Mouse (Mus musculus) myocyte (in vitro differentiated cells): ENCODE data around the gene Pja2. TPM values are rescaled to one million over a fixed set of nuclear protein-coding genes. Genes with fewer than 3 reads are reported as not detected.
A peak's percentile ranks its signal among the peaks of the same experiment; 100 is the strongest.

ENCODE experiments used
- H3K27me3 ChIP-seq: one replicate; pipeline ENCODE4 v1.6.1; 2011; ENCODE audit not compliant: control insufficient read depth, insufficient read depth, insufficient read length
- H3K36me3 ChIP-seq: one replicate; pipeline ENCODE4 v1.6.1; 2011; ENCODE audit not compliant: control insufficient read depth, insufficient read depth
- H3K4me2 ChIP-seq: one replicate; pipeline ENCODE4 v1.6.1; 2011; ENCODE audit warnings: low read depth, control low read depth
- H3K4me3 ChIP-seq: one replicate; pipeline ENCODE4 v1.5.1; 2011; ENCODE audit warnings: mild to moderate bottlenecking, control low read depth, moderate library complexity
- H3K79me2 ChIP-seq: one replicate; pipeline ENCODE4 v1.6.1; 2011; ENCODE audit not compliant: control insufficient read depth, insufficient read depth
- H3ac ChIP-seq: one replicate; pipeline ENCODE4 v1.6.1; 2011; ENCODE audit not compliant: control insufficient read depth, insufficient read length
- CEBPB ChIP-seq: IDR thresholded peaks from 2 replicates; pipeline ENCODE4 v1.6.1; 2011; ENCODE audit warnings: mild to moderate bottlenecking, moderate library complexity; ENCODE audit not compliant: poor library complexity, insufficient read depth, severe bottlenecking
- E2F4 ChIP-seq: IDR thresholded peaks from one replicate; pipeline ENCODE4 v1.6.1; 2011; ENCODE audit warnings: mild to moderate bottlenecking, control low read depth, moderate library complexity; ENCODE audit not compliant: insufficient read depth
- MAX ChIP-seq: IDR thresholded peaks from one replicate; pipeline ENCODE4 v1.6.1; 2011; ENCODE audit warnings: low read depth, mild to moderate bottlenecking, control low read depth
- MYOD1 ChIP-seq, 3 experiments: IDR thresholded peaks; one replicate each; pipeline ENCODE4 v1.6.1; 2011; ENCODE audit warnings: control low read depth in 2 of 3, low read depth in 2 of 3, mild to moderate bottlenecking in 2 of 3, moderate library complexity in 1 of 3; ENCODE audit not compliant: insufficient read length in 2 of 3, control insufficient read depth in 1 of 3
- MYOG ChIP-seq, 3 experiments: IDR thresholded peaks; one replicate each; pipeline ENCODE4 v1.6.1; 2011; ENCODE audit warnings: control low read depth in 2 of 3, low read depth in 2 of 3, mild to moderate bottlenecking in 2 of 3; ENCODE audit not compliant: insufficient read length in 2 of 3, control insufficient read depth in 1 of 3, insufficient read depth in 1 of 3
- POLR2A ChIP-seq: IDR thresholded peaks from one replicate; pipeline ENCODE4 v1.6.1; 2011; ENCODE audit warnings: low read depth, mild to moderate bottlenecking, control low read depth, moderate library complexity; ENCODE audit not compliant: insufficient read length
- POLR2AphosphoS2 ChIP-seq: IDR thresholded peaks from one replicate; pipeline ENCODE4 v1.6.1; 2011; ENCODE audit warnings: low read depth, control low read depth; ENCODE audit not compliant: insufficient read length
- REST ChIP-seq: IDR thresholded peaks from one replicate; pipeline ENCODE4 v1.6.1; 2011; ENCODE audit warnings: mild to moderate bottlenecking, control low read depth, moderate library complexity; ENCODE audit not compliant: insufficient read depth, insufficient read length
- SRF ChIP-seq: IDR thresholded peaks from one replicate; pipeline ENCODE4 v1.6.1; 2011; ENCODE audit warnings: low read depth; ENCODE audit not compliant: control insufficient read depth, insufficient read length
- TCF12 ChIP-seq: IDR thresholded peaks from one replicate; pipeline ENCODE4 v1.6.1; 2011; ENCODE audit warnings: mild to moderate bottlenecking, control low read depth; ENCODE audit not compliant: poor library complexity, insufficient read depth, severe bottlenecking
- TCF3 ChIP-seq: IDR thresholded peaks from one replicate; pipeline ENCODE4 v1.6.1; 2011; ENCODE audit warnings: low read depth, control low read depth; ENCODE audit not compliant: insufficient read length
- USF1 ChIP-seq: IDR thresholded peaks from one replicate; pipeline ENCODE4 v1.6.1; 2011; ENCODE audit warnings: low read depth, mild to moderate bottlenecking, control low read depth, moderate library complexity
- polyA plus RNA-seq: library from polyadenylated mRNA; unstranded; fragments of >200 nt; fragmentation: generic; extraction: Trizol; gene quantifications from one replicate; pipeline ENCODE4 v1.2.1, GENCODE M21; 2012; ENCODE audit warnings: missing spikeins

The Pja2 gene
- polyA plus RNA-seq, 1 experiment, result 30.3 TPM

- H3ac ChIP-seq, result no peak overlapping the region
- H3K4me2 ChIP-seq, result no peak overlapping the region
- TF ChIP-seq MYOD1 (IDR thresholded peaks at IDR 0.05; ENCODE audit: control insufficient read depth in 1 of 3, insufficient read length in 2 of 3, low read depth in 2 of 3), result no peak
- TF ChIP-seq CEBPB, result no peak
- no peak for TF ChIP-seq TCF12
- TF ChIP-seq E2F4, result no peak
- TF ChIP-seq POLR2AphosphoS2, result no peak
- TF ChIP-seq TCF3, result no peak
- TF ChIP-seq REST, result no peak
- no peak for TF ChIP-seq POLR2A
- no peak for TF ChIP-seq SRF
- TF ChIP-seq MYOG (IDR thresholded peaks at IDR 0.05; ENCODE audit: control insufficient read depth in 1 of 3, insufficient read depth in 1 of 3, insufficient read length in 2 of 3, low read depth in 2 of 3), result no peak
- no peak for TF ChIP-seq USF1
- no peak for TF ChIP-seq MAX
Measured at GRCm38 (mm10) chr17:64337220-64337619, 5.5 kb upstream of the Pja2 start.

GRCm38 (mm10) chr17:64333956-64334355 lies 2.2 kb upstream of the Pja2 start:
- no peak for TF ChIP-seq REST
- TF ChIP-seq CEBPB, result 0 out of 2 replicates have a peak, but pooled peaks have one; percentile 11
- Histone ChIP-seq H3K4me2 (peak overlapping the region; percentile 32), H3ac (no peak overlapping the region), H3K36me3 (no peaks in the 10 kb centered on the region), H3K4me3 (no peak overlapping the region), H3K27me3 (no peaks in the 10 kb centered on the region), H3K79me2 (peaks cover 21% of the 10 kb centered on the region)

More at GRCm38 (mm10) chr17:64337220-64337619, 5.5 kb upstream of the Pja2 start:
- Histone ChIP-seq H3K4me3 (no peak overlapping the region), H3K27me3 (no peaks in the 10 kb centered on the region), H3K36me3 (no peaks in the 10 kb centered on the region), H3K79me2 (no peaks in the 10 kb centered on the region)

- Histone ChIP-seq H3ac (no peak overlapping the region), H3K4me2 (peak overlapping the region; percentile 98), H3K27me3 (no peaks in the 10 kb centered on the region), H3K36me3 (no peaks in the 10 kb centered on the region), H3K4me3 (peak overlapping the region; percentile 45), H3K79me2 (peaks cover 33% of the 10 kb centered on the region)
- TF ChIP-seq MAX (no peak), TCF12 (no peak), MYOG (IDR thresholded peaks at IDR 0.05; ENCODE audit: control insufficient read depth in 1 of 3, insufficient read depth in 1 of 3, insufficient read length in 2 of 3, low read depth in 2 of 3) (peak in 1 of 3 experiments; percentile 67), REST (no peak), CEBPB (no peak), TCF3 (no peak), SRF (no peak), POLR2A (no peak), E2F4 (no peak), POLR2AphosphoS2 (no peak), USF1 (peak; percentile 72), MYOD1 (IDR thresholded peaks at IDR 0.05; ENCODE audit: control insufficient read depth in 1 of 3, insufficient read length in 2 of 3, low read depth in 2 of 3) (no peak)
Measured at GRCm38 (mm10) chr17:64332770-64333096, 1.0 kb upstream of the Pja2 start.

- H3K4me2 ChIP-seq, result no peak overlapping the region
- peak overlapping the region; percentile 85 for H3ac ChIP-seq
- peak overlapping the region; percentile 45 for H3K4me3 ChIP-seq
- H3K27me3 ChIP-seq, result no peaks in the 10 kb centered on the region
- peaks cover 46% of the 10 kb centered on the region for H3K79me2 ChIP-seq
- TF ChIP-seq TCF12 (no peak), TCF3 (no peak), POLR2A (peak; percentile 75), SRF (no peak), MAX (no peak), POLR2AphosphoS2 (peak; percentile 81)
- no peaks in the 10 kb centered on the region for H3K36me3 ChIP-seq
Measured at GRCm38 (mm10) chr17:64331291-64331897, 322 bp downstream of the Pja2 start.

- TF ChIP-seq MYOD1 (IDR thresholded peaks at IDR 0.05; ENCODE audit: control insufficient read depth in 1 of 3, insufficient read length in 2 of 3, low read depth in 2 of 3), result no peak
- TF ChIP-seq SRF, result no peak
- H3ac ChIP-seq, result peak overlapping the region; percentile 85
- H3K4me2 ChIP-seq, result peak overlapping the region; percentile 93
- no peaks in the 10 kb centered on the region for H3K27me3 ChIP-seq
- H3K4me3 ChIP-seq, result peak overlapping the region; percentile 45
- H3K79me2 ChIP-seq, result peaks cover 51% of the 10 kb centered on the region
- H3K36me3 ChIP-seq, result no peaks in the 10 kb centered on the region
Measured at GRCm38 (mm10) chr17:64330885-64331284, 831 bp downstream of the Pja2 start.
